Mouse (Mus musculus) MEL (cell line): ENCODE measurements around the gene Ppp1r12a. TPM values are rescaled to one million over a fixed set of nuclear protein-coding genes. Genes with fewer than 3 reads are reported as not detected.

Source experiments
- DNase-seq: peaks from one replicate; pipeline ENCODE4 v3.0.0; 2011; ENCODE audit warnings: low read depth, low spot score
- H3K27ac ChIP-seq: 2 replicates; pipeline ENCODE4 v1.5.1; 2012; ENCODE audit warnings: low read depth, mild to moderate bottlenecking, control low read depth, low read length, moderate library complexity; ENCODE audit not compliant: control insufficient read depth
- H3K27me3 ChIP-seq, 2 experiments: fragments of 150-350 bp in 1 of 2; sonication (generic) in 1 of 2; 2 replicates each; pipeline ENCODE4 v1.6.1; 2012; ENCODE audit warnings: low read length in 2 of 2, mild to moderate bottlenecking in 2 of 2, improper control_type of control experiment in 1 of 2, moderate library complexity in 1 of 2; ENCODE audit not compliant: insufficient read depth in 2 of 2, control insufficient read depth in 1 of 2
- H3K36me3 ChIP-seq, 2 experiments: 2 replicates each; pipeline ENCODE4 v1.6.1; 2012 to 2014; ENCODE audit warnings: low read length in 2 of 2, improper control_type of control experiment in 1 of 2, inconsistent platforms in 1 of 2, mild to moderate bottlenecking in 1 of 2; ENCODE audit not compliant: insufficient read depth in 2 of 2, control insufficient read depth in 1 of 2
- H3K4me1 ChIP-seq, 2 experiments: fragments of 150-350 bp in 1 of 2; sonication (generic) in 1 of 2; 2 replicates each; pipeline ENCODE4 v1.6.1; 2012; ENCODE audit warnings: low read length in 2 of 2, improper control_type of control experiment in 1 of 2, mild to moderate bottlenecking in 1 of 2; ENCODE audit not compliant: insufficient read depth in 2 of 2, control insufficient read depth in 1 of 2
- H3K4me3 ChIP-seq, 2 experiments: fragments of 150-350 bp in 1 of 2; sonication (generic) in 1 of 2; 2 replicates each; pipeline ENCODE4 v1.5.1; 2012; ENCODE audit warnings: low read depth in 2 of 2, low read length in 2 of 2, mild to moderate bottlenecking in 2 of 2, moderate library complexity in 2 of 2, control low read depth in 1 of 2, improper control_type of control experiment in 1 of 2; ENCODE audit not compliant: control insufficient read depth in 1 of 2, insufficient read depth in 1 of 2
- H3K79me2 ChIP-seq: 2 replicates; pipeline ENCODE4 v1.6.1; 2012; ENCODE audit warnings: mild to moderate bottlenecking, low read length, moderate library complexity; ENCODE audit not compliant: control insufficient read depth, poor library complexity, insufficient read depth
- H3K9ac ChIP-seq: 2 replicates; pipeline ENCODE4 v1.6.1; 2012; ENCODE audit warnings: low read depth, mild to moderate bottlenecking, control low read depth, low read length, moderate library complexity; ENCODE audit not compliant: control insufficient read depth, poor library complexity, severe bottlenecking
- H3K9me3 ChIP-seq: fragments of 150-350 bp; sonication (generic); replicated peaks from 2 replicates; pipeline ENCODE4 v1.6.1; 2012; ENCODE audit warnings: mild to moderate bottlenecking, low read length, improper control_type of control experiment, moderate library complexity; ENCODE audit not compliant: insufficient read depth
- BHLHE40 ChIP-seq: IDR thresholded peaks from 2 replicates; pipeline ENCODE4 v1.6.1; 2012; ENCODE audit warnings: low read depth, mild to moderate bottlenecking, inconsistent platforms, low read length, improper control_type of control experiment, borderline replicate concordance
- CHD1 ChIP-seq: IDR thresholded peaks from 2 replicates; pipeline ENCODE4 v1.6.1; 2012; ENCODE audit warnings: low read depth, mild to moderate bottlenecking, inconsistent platforms, low read length, improper control_type of control experiment
- CTCF ChIP-seq, 3 experiments: IDR thresholded peaks in 2 of 3; conservative IDR thresholded peaks in 1 of 3; 2 replicates each; pipeline ENCODE4 v1.5.1; 2011 to 2012; ENCODE audit warnings: low read length in 3 of 3, low read depth in 2 of 3, mild to moderate bottlenecking in 2 of 3, improper control_type of control experiment in 1 of 3, inconsistent platforms in 1 of 3, mixed read lengths in 1 of 3, moderate library complexity in 1 of 3; ENCODE audit not compliant: control insufficient read depth in 1 of 3, insufficient read depth in 1 of 3, poor library complexity in 1 of 3, severe bottlenecking in 1 of 3
- GABPA ChIP-seq: IDR thresholded peaks from 2 replicates; pipeline ENCODE4 v1.6.1; 2012; ENCODE audit warnings: low read depth, mild to moderate bottlenecking, inconsistent platforms, low read length, improper control_type of control experiment, moderate library complexity
- GATA1 ChIP-seq: IDR thresholded peaks from 2 replicates; pipeline ENCODE4 v1.6.1; 2011; ENCODE audit warnings: low read depth, low read length, improper control_type of control experiment
- HCFC1 ChIP-seq: IDR thresholded peaks from 2 replicates; pipeline ENCODE4 v1.6.1; 2012; ENCODE audit warnings: low read depth, mild to moderate bottlenecking, inconsistent platforms, low read length, improper control_type of control experiment, moderate library complexity
- JUND ChIP-seq: IDR thresholded peaks from 2 replicates; pipeline ENCODE4 v1.6.1; 2011; ENCODE audit warnings: low read depth, mild to moderate bottlenecking, improper control_type of control experiment, low read length
- KAT2A ChIP-seq: conservative IDR thresholded peaks from 2 replicates; pipeline ENCODE4 v1.6.1; 2012; ENCODE audit warnings: low read depth, low read length, improper control_type of control experiment, inconsistent platforms
- MAX ChIP-seq: IDR thresholded peaks from 2 replicates; pipeline ENCODE4 v1.6.1; 2011; ENCODE audit warnings: low read length, improper control_type of control experiment
- MAZ ChIP-seq: IDR thresholded peaks from 2 replicates; pipeline ENCODE4 v1.6.1; 2012; ENCODE audit warnings: low read depth, mild to moderate bottlenecking, inconsistent platforms, low read length, improper control_type of control experiment
- MEF2A ChIP-seq: IDR thresholded peaks from 2 replicates; pipeline ENCODE4 v1.6.1; 2014; ENCODE audit warnings: low read depth, mild to moderate bottlenecking, inconsistent platforms, low read length, improper control_type of control experiment; ENCODE audit not compliant: poor library complexity, insufficient replicate concordance, severe bottlenecking; ENCODE audit errors: extremely low read depth
- MXI1 ChIP-seq: IDR thresholded peaks from 2 replicates; pipeline ENCODE4 v1.6.1; 2011; ENCODE audit warnings: mild to moderate bottlenecking, low read depth, low read length, improper control_type of control experiment
- POLR2A ChIP-seq, 2 experiments: IDR thresholded peaks; 2 replicates each; pipeline ENCODE4 v1.6.1; 2011 to 2012; ENCODE audit warnings: low read length in 2 of 2, mild to moderate bottlenecking in 2 of 2, control low read depth in 1 of 2, improper control_type of control experiment in 1 of 2, low read depth in 1 of 2, moderate library complexity in 1 of 2; ENCODE audit not compliant: control insufficient read depth in 1 of 2, insufficient read depth in 1 of 2, poor library complexity in 1 of 2
- POLR2AphosphoS5 ChIP-seq: IDR thresholded peaks from 2 replicates; pipeline ENCODE4 v1.6.1; 2012; ENCODE audit warnings: low read depth, borderline replicate concordance, mild to moderate bottlenecking, inconsistent platforms, low read length, moderate library complexity, mixed read lengths
- SIN3A ChIP-seq: IDR thresholded peaks from 2 replicates; pipeline ENCODE4 v1.6.1; 2012; ENCODE audit warnings: low read length, improper control_type of control experiment, inconsistent platforms
- SMC3 ChIP-seq: IDR thresholded peaks from 2 replicates; pipeline ENCODE4 v1.6.1; 2011; ENCODE audit warnings: low read depth, low read length, improper control_type of control experiment
- TBP ChIP-seq: IDR thresholded peaks from 2 replicates; pipeline ENCODE4 v1.8.0; 2011; ENCODE audit warnings: low read depth, low read length, improper control_type of control experiment
- USF2 ChIP-seq, 2 experiments: IDR thresholded peaks; 2 replicates each; pipeline ENCODE4 v1.6.1; 2011 to 2012; ENCODE audit warnings: improper control_type of control experiment in 2 of 2, low read length in 2 of 2, borderline replicate concordance in 1 of 2, inconsistent platforms in 1 of 2, low read depth in 1 of 2, mild to moderate bottlenecking in 1 of 2; ENCODE audit not compliant: insufficient read depth in 1 of 2
- ZKSCAN1 ChIP-seq: IDR thresholded peaks from 2 replicates; pipeline ENCODE4 v1.6.1; 2012; ENCODE audit warnings: low read depth, mild to moderate bottlenecking, inconsistent platforms, low read length, improper control_type of control experiment, moderate library complexity
- ZNF384 ChIP-seq: IDR thresholded peaks from 2 replicates; pipeline ENCODE4 v1.6.1; 2012; ENCODE audit warnings: low read depth, mild to moderate bottlenecking, inconsistent platforms, low read length, improper control_type of control experiment
- polyA plus RNA-seq, 2 experiments: library from polyadenylated mRNA; stranded (reverse) in 1 of 2; unstranded in 1 of 2; fragments of >175 nt in 1 of 2; fragments of >200 nt in 1 of 2; gene quantifications; 2 replicates each; pipeline versions ENCODE4 v1.2.1 to v1.2.4; 2012; ENCODE audit warnings: low replicate concordance in 2 of 2, low read depth in 1 of 2; ENCODE audit not compliant: insufficient read length in 2 of 2, insufficient read depth in 1 of 2, missing spikeins in 1 of 2
- total RNA-seq: library from RNA; depleted of rRNA; stranded (reverse); fragments of 300-350 nt; gene quantifications from 2 replicates; pipeline ENCODE4 v1.2.3, GENCODE M21; 2012

Ppp1r12a gene
- total and polyA plus RNA-seq, 3 experiments = 46.5 to 86.6 (median 59.1) TPM

GRCm38 (mm10) chr10:108119416-108119815, 42.6 kb upstream of the Ppp1r12a start:
- no peak for DNase-seq

GRCm38 (mm10) chr10:108124934-108125599, 36.9 kb upstream of the Ppp1r12a start:
- H3K9me3 ChIP-seq = no peaks in the 10 kb centered on the region
- no peaks in the 10 kb centered on the region for H3K4me1 ChIP-seq
- H3K27me3 ChIP-seq = peaks cover 0 to 2% of the 10 kb centered on the region in 2 experiments; a peak in 2 of 4 replicates
- no peak for DNase-seq
- H3K9ac ChIP-seq = no peak overlapping the region
- H3K4me3 ChIP-seq = no peak overlapping the region
- no peak overlapping the region for H3K27ac ChIP-seq
- no peaks in the 10 kb centered on the region for H3K79me2 ChIP-seq
- TF ChIP-seq ZNF384 = no peak
- TF ChIP-seq CTCF (IDR thresholded peaks at IDR 0.05 in 2 of 3, conservative IDR thresholded peaks at IDR 0.05 in 1 of 3; ENCODE audit: control insufficient read depth in 1 of 3, insufficient read depth in 1 of 3, low read depth in 2 of 3, low read length in 3 of 3, poor library complexity in 1 of 3, severe bottlenecking in 1 of 3) = no peak
- no peak for TF ChIP-seq CHD1
- no peak for TF ChIP-seq BHLHE40
- no peak for TF ChIP-seq SIN3A
- TF ChIP-seq GATA1 = no peak
- no peak for TF ChIP-seq MAX
- no peak for TF ChIP-seq MEF2A
- no peak for TF ChIP-seq SMC3
- no peak for TF ChIP-seq JUND
- no peak for TF ChIP-seq POLR2A (IDR thresholded peaks at IDR 0.05; ENCODE audit: control insufficient read depth in 1 of 2, insufficient read depth in 1 of 2, low read depth in 1 of 2, low read length in 2 of 2, poor library complexity in 1 of 2)
- TF ChIP-seq, all 39 proteins: peak for 0
- H3K36me3 ChIP-seq = no peaks in the 10 kb centered on the region

More at GRCm38 (mm10) chr10:108119416-108119815, 42.6 kb upstream of the Ppp1r12a start:
- no peaks in the 10 kb centered on the region for H3K9me3 ChIP-seq
- no peak overlapping the region for H3K27ac ChIP-seq
- H3K27me3 ChIP-seq = no peaks in the 10 kb centered on the region
- TF ChIP-seq MXI1 = no peak
- TF ChIP-seq USF2 (IDR thresholded peaks at IDR 0.05; ENCODE audit: borderline replicate concordance in 1 of 2, insufficient read depth in 1 of 2, low read depth in 1 of 2, low read length in 2 of 2) = no peak
- TF ChIP-seq POLR2AphosphoS5 = no peak
- no peak for TF ChIP-seq KAT2A
- TF ChIP-seq GABPA = no peak
- no peak for TF ChIP-seq ZKSCAN1
- no peak for TF ChIP-seq HCFC1
- no peak for TF ChIP-seq MAZ
- TF ChIP-seq TBP = no peak
- TF ChIP-seq CHD1 = no peak
- no peak for TF ChIP-seq JUND
- TF ChIP-seq, all 39 proteins: peak for 0
- Histone ChIP-seq H3K4me1 (no peaks in the 10 kb centered on the region), H3K79me2 (no peaks in the 10 kb centered on the region), H3K4me3 (no peak overlapping the region), H3K36me3 (no peaks in the 10 kb centered on the region), H3K9ac (no peak overlapping the region)
